Mouse (Mus musculus): ENCODE results near the gene Kank1. TPM values are rescaled to one million over a fixed set of nuclear protein-coding genes. Genes with fewer than 3 reads are reported as not detected.

The Kank1 gene
- polyA plus RNA-seq, 1 experiment from 2014 or later = 37.7 TPM

DNA sequence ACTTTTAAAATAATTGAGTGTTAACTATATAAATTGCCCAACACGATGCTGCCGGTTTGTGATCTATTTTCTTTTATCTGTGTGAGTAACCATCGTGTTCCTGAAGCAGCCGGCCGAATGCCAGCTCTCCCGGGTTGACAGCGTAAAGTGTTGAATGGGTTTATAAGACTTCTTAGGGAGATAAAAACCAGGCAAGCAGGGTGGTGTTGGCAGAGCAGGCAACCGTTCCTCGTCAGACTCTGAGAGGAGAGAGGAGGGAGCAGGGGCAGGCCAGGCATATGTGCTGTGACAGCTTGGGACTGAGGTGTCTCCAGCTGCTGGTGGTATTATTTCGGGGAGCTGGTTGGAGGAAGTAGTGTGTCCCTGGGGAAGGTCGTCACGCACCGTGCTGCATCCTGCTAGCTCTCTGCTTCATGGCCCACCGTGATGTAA, 78.7 kb downstream of the Kank1 start:
- peak; percentile 40; the same call in 1 of the 2 replicates for ATAC-seq (ENCODE audit: insufficient read depth, low FRiP score)
- WGBS = 31% methylated on average over 14 of the region's 14 CpGs
- Histone ChIP-seq H3K27me3 (ENCODE audit: control insufficient read depth, insufficient read depth, low read length) (no peaks in the 10 kb centered on the region), H3K9me3 (replicated peaks; ENCODE audit: control insufficient read depth, low read length) (no peaks in the 10 kb centered on the region), H3K27ac (ENCODE audit: low read length) (no peak overlapping the region), H3K9ac (ENCODE audit: low read length) (no peak overlapping the region), H3K4me1 (ENCODE audit: control insufficient read depth, insufficient read depth, low read length) (0 out of 2 replicates have a peak, but pooled peaks cover 8% of the 10 kb centered on the region), H3K36me3 (ENCODE audit: control insufficient read depth, insufficient read depth, low read length) (no peaks in the 10 kb centered on the region), H3K4me2 (ENCODE audit: low read depth, low read length) (no peak overlapping the region), H3K4me3 (replicated peaks; ENCODE audit: low read length) (no peak overlapping the region)

DNA sequence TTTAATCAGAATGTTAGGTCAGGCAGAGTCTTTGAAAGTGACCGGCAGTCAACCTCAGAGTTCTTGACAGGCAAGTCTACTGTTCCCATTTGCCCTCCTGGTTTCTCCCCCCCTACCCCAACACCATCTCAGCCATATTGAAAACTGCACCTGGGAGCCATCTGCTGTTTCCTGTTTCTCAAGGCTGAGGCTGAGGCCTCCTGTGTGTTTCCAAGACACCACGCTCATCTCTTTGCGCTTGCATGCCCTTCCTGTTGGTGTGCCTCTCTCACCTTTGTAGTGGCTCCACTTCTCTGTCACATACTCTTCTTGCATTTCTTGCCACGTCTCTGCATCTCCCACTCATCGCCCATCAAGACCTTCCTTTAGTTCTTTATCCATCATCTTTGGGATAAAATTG, 79.2 kb downstream of the Kank1 start:
- no peak overlapping the region for H3K9ac ChIP-seq (ENCODE audit: low read length)
- H3K4me3 ChIP-seq (replicated peaks; ENCODE audit: low read length) = no peak overlapping the region
- H3K36me3 ChIP-seq (ENCODE audit: control insufficient read depth, insufficient read depth, low read length) = no peaks in the 10 kb centered on the region
- H3K9me3 ChIP-seq (replicated peaks; ENCODE audit: control insufficient read depth, low read length) = no peaks in the 10 kb centered on the region
- no peak overlapping the region for H3K4me2 ChIP-seq (ENCODE audit: low read depth, low read length)
- 86% methylated on average over 5 of the region's 5 CpGs for WGBS
- H3K4me1 ChIP-seq (ENCODE audit: control insufficient read depth, insufficient read depth, low read length) = 0 out of 2 replicates have a peak, but pooled peaks cover 8% of the 10 kb centered on the region
- H3K27me3 ChIP-seq (ENCODE audit: control insufficient read depth, insufficient read depth, low read length) = no peaks in the 10 kb centered on the region
- ATAC-seq (ENCODE audit: insufficient read depth, low FRiP score) = no peak
- H3K27ac ChIP-seq (ENCODE audit: low read length) = no peak overlapping the region

DNA sequence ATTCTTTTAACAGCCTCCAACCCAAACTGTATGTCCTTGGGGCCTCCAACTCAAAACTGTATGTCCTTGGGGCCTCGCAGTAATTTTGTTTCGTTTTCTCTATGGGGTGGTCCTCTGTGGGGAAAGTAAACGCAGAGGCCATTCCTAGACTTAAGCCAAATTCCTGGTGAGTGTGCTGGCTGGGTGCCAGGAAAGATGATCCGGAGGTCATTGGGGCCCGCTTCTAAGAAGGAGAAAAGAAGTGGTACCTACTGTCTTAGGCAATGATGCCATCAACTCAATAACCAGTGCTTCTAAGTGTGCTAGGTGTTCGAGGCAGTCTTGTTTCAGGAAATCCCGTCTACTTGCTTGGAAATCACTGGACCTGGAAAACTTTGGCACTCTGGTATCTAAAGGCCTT, 87.5 kb downstream of the Kank1 start:
- H3K4me3 ChIP-seq (replicated peaks; ENCODE audit: low read length) = no peak overlapping the region
- no peak overlapping the region for H3K27ac ChIP-seq (ENCODE audit: low read length)
- no peak overlapping the region for H3K4me2 ChIP-seq (ENCODE audit: low read depth, low read length)
- no peaks in the 10 kb centered on the region for H3K9me3 ChIP-seq (replicated peaks; ENCODE audit: control insufficient read depth, low read length)
- no peak for ATAC-seq (ENCODE audit: insufficient read depth, low FRiP score)
- H3K27me3 ChIP-seq (ENCODE audit: control insufficient read depth, insufficient read depth, low read length) = no peaks in the 10 kb centered on the region
- 39% methylated on average over 7 of the region's 7 CpGs for WGBS
- no peak overlapping the region for H3K9ac ChIP-seq (ENCODE audit: low read length)
- H3K36me3 ChIP-seq (ENCODE audit: control insufficient read depth, insufficient read depth, low read length) = no peaks in the 10 kb centered on the region
- 0 out of 2 replicates have a peak, but pooled peaks cover 3% of the 10 kb centered on the region for H3K4me1 ChIP-seq (ENCODE audit: control insufficient read depth, insufficient read depth, low read length)

DNA sequence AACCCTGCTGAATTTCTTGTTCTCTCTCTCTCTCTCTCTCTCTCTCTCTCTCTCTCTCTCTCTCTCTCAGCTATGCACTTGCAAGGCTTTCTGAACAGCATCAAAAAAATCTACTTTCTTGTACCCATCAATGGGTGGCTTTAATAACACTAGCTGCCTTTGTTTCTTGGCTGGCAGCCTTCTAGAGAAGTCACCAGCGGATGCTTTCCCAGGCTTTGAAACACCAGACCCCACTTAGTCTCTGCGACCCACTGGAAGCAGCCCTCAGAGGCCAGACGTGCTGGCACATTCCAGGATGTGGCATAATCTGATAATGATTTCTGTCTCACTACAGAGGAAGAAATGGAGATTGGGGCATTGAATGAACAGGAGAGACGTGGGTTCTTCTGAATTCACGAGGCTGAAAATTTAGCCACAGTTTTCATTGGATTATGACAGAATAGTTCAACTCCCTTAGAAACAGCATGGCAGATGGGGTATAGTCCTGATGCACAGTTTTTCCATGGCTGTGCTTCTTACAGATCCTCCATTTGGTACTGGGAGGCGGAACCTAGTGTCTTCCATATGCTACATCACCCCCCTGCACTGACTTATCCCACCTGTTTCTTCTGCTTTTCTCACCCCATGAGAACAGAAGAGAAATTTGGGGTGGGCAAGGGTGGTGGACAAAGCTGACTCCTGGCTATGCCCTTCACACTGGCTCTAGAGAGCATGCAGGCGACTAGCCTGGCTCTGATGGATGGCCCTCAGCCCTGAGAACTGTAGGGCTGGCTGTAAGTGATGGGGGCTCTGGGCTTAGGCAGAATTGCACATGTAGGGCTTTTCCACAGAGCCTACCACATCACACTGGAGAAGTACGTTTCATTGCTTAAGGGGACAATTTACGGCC, 88.6 kb downstream of the Kank1 start:
- 68% methylated on average over 9 of the region's 9 CpGs for WGBS
- no peak overlapping the region for H3K4me2 ChIP-seq (ENCODE audit: low read depth, low read length)
- no peak for ATAC-seq (ENCODE audit: insufficient read depth, low FRiP score)

DNA sequence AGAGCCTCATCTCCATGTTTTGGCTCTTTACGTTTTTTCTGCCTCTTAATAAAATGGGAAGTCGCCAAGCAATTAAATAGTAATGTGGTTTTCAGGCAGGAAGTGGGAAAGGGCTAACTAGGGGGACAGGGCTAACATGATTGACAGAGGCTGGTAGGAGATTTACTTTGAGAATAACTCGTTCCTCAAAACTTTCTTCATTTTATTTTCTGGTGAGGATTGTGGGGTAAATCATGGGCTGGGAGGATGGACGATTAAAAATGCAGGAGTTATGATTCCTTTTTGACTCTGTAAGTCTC, 89.2 kb downstream of the Kank1 start:
- H3K9ac ChIP-seq (ENCODE audit: low read length) = no peak overlapping the region
- 64% methylated on average over 4 of the region's 4 CpGs for WGBS
- H3K4me2 ChIP-seq (ENCODE audit: low read depth, low read length) = no peak overlapping the region
- H3K27me3 ChIP-seq (ENCODE audit: control insufficient read depth, insufficient read depth, low read length) = no peaks in the 10 kb centered on the region
- ATAC-seq (ENCODE audit: insufficient read depth, low FRiP score) = no peak
- H3K36me3 ChIP-seq (ENCODE audit: control insufficient read depth, insufficient read depth, low read length) = no peaks in the 10 kb centered on the region
- H3K9me3 ChIP-seq (replicated peaks; ENCODE audit: control insufficient read depth, low read length) = no peaks in the 10 kb centered on the region
- no peak overlapping the region for H3K4me3 ChIP-seq (replicated peaks; ENCODE audit: low read length)
- H3K27ac ChIP-seq (ENCODE audit: low read length) = no peak overlapping the region
- 0 out of 2 replicates have a peak, but pooled peaks cover 3% of the 10 kb centered on the region for H3K4me1 ChIP-seq (ENCODE audit: control insufficient read depth, insufficient read depth, low read length)

More for the DNA sequence above, 88.6 kb downstream of the Kank1 start:
- Histone ChIP-seq H3K9me3 (replicated peaks; ENCODE audit: control insufficient read depth, low read length) (no peaks in the 10 kb centered on the region), H3K36me3 (ENCODE audit: control insufficient read depth, insufficient read depth, low read length) (no peaks in the 10 kb centered on the region), H3K4me3 (replicated peaks; ENCODE audit: low read length) (no peak overlapping the region), H3K27ac (ENCODE audit: low read length) (no peak overlapping the region), H3K4me1 (ENCODE audit: control insufficient read depth, insufficient read depth, low read length) (0 out of 2 replicates have a peak, but pooled peaks cover 3% of the 10 kb centered on the region), H3K9ac (ENCODE audit: low read length) (no peak overlapping the region), H3K27me3 (ENCODE audit: control insufficient read depth, insufficient read depth, low read length) (no peaks in the 10 kb centered on the region)

DNA sequence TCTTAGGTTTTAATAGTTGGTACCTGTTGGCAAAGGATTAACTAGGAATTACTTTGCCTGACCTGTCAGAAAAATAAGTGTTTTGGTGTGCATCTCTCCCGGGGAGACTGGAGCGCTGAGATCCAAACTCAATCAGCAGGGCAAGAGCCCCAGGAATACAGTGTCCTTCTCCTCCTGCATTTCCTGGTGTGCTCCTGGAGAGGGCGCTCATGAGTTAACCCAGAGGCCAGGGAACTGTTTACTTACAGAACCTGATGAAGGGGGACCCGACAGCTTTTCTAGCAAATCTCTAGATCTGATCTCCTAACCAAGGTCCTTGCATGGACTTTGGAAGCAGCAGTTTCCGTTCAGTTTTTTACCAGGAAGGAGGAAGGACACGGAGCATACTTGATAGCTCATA, 90.9 kb downstream of the Kank1 start:
- Histone ChIP-seq H3K27me3 (ENCODE audit: control insufficient read depth, insufficient read depth, low read length) (no peaks in the 10 kb centered on the region), H3K9ac (ENCODE audit: low read length) (no peak overlapping the region), H3K4me1 (ENCODE audit: control insufficient read depth, insufficient read depth, low read length) (0 out of 2 replicates have a peak, but pooled peaks cover 3% of the 10 kb centered on the region), H3K36me3 (ENCODE audit: control insufficient read depth, insufficient read depth, low read length) (no peaks in the 10 kb centered on the region), H3K9me3 (replicated peaks; ENCODE audit: control insufficient read depth, low read length) (no peaks in the 10 kb centered on the region), H3K4me2 (ENCODE audit: low read depth, low read length) (no peak overlapping the region), H3K4me3 (replicated peaks; ENCODE audit: low read length) (no peak overlapping the region), H3K27ac (ENCODE audit: low read length) (no peak overlapping the region)
- ATAC-seq (ENCODE audit: insufficient read depth, low FRiP score) = no peak
- WGBS = 63% methylated on average over 6 of the region's 6 CpGs

DNA sequence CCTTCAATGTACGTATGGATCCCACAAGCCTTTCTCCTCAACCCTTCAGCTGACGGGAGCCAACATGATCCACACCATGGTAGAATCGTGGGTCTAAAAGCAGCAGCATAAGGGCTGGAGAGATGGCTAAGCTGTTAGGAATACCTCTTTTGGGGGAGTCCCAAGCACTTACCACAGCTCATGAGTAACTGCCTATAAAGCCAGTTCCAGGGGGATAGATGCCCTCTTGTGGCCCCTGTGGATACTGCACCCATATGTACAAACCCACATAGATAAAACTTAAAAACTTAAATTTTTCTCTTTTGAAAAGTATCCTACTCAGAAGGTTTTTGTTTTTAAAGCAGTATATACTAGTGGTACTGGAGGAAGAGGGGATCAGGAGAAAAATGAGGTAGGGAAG, 97.6 kb downstream of the Kank1 start:
- no peaks in the 10 kb centered on the region for H3K27me3 ChIP-seq (ENCODE audit: control insufficient read depth, insufficient read depth, low read length)
- no peak overlapping the region for H3K27ac ChIP-seq (ENCODE audit: low read length)
- no peaks in the 10 kb centered on the region for H3K36me3 ChIP-seq (ENCODE audit: control insufficient read depth, insufficient read depth, low read length)
- H3K9ac ChIP-seq (ENCODE audit: low read length) = no peak overlapping the region
- H3K9me3 ChIP-seq (replicated peaks; ENCODE audit: control insufficient read depth, low read length) = no peaks in the 10 kb centered on the region
- H3K4me2 ChIP-seq (ENCODE audit: low read depth, low read length) = no peak overlapping the region
- 61% methylated on average over 3 of the region's 3 CpGs for WGBS
- H3K4me3 ChIP-seq (replicated peaks; ENCODE audit: low read length) = no peak overlapping the region
- no peak for ATAC-seq (ENCODE audit: insufficient read depth, low FRiP score)
- no peaks in the 10 kb centered on the region for H3K4me1 ChIP-seq (ENCODE audit: control insufficient read depth, insufficient read depth, low read length)

DNA sequence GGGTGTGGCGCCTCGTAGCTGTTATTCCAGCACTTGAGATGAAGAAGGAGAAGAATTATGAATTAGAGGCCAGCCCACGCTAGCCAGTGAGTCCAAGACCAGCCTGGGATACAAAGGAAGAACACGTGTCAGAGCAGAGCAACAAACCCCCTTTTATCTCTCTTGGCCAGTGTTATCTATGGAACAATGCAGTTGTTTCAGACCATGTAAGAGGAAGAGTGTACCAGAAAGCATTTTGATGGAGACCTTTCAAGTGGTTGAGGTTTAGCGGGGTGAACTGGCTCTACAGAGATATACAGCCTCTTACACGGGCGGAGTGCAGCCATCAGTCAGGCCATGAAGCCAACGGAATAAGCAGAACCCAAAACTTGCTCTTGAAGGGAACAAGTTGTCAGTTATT, 100.0 kb downstream of the Kank1 start:
- peaks cover 3% of the 10 kb centered on the region; the same call in 1 of the 2 replicates for H3K4me1 ChIP-seq (ENCODE audit: control insufficient read depth, insufficient read depth, low read length)
- WGBS = 70% methylated on average over 8 of the region's 8 CpGs
- no peaks in the 10 kb centered on the region for H3K27me3 ChIP-seq (ENCODE audit: control insufficient read depth, insufficient read depth, low read length)
- H3K4me2 ChIP-seq (ENCODE audit: low read depth, low read length) = no peak overlapping the region
- ATAC-seq (ENCODE audit: insufficient read depth, low FRiP score) = no peak
- H3K9ac ChIP-seq (ENCODE audit: low read length) = no peak overlapping the region
- H3K27ac ChIP-seq (ENCODE audit: low read length) = no peak overlapping the region
- no peak overlapping the region for H3K4me3 ChIP-seq (replicated peaks; ENCODE audit: low read length)
- H3K36me3 ChIP-seq (ENCODE audit: control insufficient read depth, insufficient read depth, low read length) = no peaks in the 10 kb centered on the region
- no peaks in the 10 kb centered on the region for H3K9me3 ChIP-seq (replicated peaks; ENCODE audit: control insufficient read depth, low read length)

DNA sequence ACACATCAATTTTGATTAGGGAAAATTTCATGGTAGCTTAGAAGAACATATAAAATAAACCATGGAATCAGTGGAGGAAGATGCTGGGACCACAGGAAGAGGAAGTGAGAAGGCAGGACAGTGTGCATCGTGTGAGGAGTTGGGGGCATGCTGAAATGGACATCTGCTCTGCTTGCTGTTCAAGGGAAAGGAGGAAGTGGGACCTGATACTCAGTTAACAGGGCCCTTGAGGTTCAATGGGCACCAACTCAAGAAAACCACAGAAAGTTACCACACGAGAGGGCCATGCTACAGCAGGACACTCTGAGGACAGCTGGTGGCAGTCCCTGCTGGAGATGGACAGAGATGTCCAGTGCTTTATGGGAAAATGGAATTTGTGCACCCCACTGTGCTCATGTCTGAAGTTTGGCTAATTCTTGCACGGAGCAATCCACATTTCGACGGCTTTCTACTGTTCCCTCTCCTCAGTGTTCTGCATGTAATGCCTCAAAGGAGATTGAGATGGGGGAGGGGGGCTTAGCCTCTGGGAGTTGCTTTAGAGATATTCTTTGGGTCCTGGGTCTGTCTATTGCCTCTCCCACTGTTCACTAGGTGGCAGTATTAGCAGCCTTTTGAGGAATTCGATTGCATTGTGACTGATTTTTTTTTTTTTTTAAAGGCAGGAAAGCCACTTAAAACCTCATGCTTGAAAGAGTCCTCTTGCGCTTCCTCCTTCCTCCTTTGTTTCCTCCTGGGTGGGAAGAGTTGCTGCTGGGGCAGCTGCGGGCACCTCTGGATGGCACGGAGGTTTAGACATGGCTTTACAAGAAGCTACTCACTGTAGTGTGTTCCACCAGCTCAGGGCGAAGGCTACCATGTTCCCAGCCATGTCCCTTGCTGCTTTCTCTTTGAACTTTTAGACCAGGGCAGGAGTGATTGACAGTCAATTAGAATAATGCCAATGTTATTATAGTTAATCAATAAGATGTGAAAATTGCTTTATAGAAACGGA, 104.2 kb downstream of the Kank1 start:
- Histone ChIP-seq H3K9me3 (replicated peaks; ENCODE audit: control insufficient read depth, low read length) (no peaks in the 10 kb centered on the region), H3K27ac (ENCODE audit: low read length) (peak overlapping the region; percentile 45; the same call in 1 of the 2 replicates), H3K27me3 (ENCODE audit: control insufficient read depth, insufficient read depth, low read length) (no peaks in the 10 kb centered on the region), H3K4me2 (ENCODE audit: low read depth, low read length) (no peak overlapping the region), H3K36me3 (ENCODE audit: control insufficient read depth, insufficient read depth, low read length) (no peaks in the 10 kb centered on the region), H3K4me3 (replicated peaks; ENCODE audit: low read length) (no peak overlapping the region), H3K9ac (ENCODE audit: low read length) (no peak overlapping the region), H3K4me1 (ENCODE audit: control insufficient read depth, insufficient read depth, low read length) (peaks cover 16% of the 10 kb centered on the region)
- no peak for ATAC-seq (ENCODE audit: insufficient read depth, low FRiP score)
- 44% methylated on average over 11 of the region's 11 CpGs for WGBS
